Mouse (Mus musculus) testis, adult 2 months (tissue): ENCODE data around the gene Egfl8. TPM values are rescaled to one million over a fixed set of nuclear protein-coding genes. Genes with fewer than 3 reads are reported as not detected.

Experiments
- H3K27ac ChIP-seq: fragments of 200-500 bp; 2 replicates; pipeline ENCODE4 v1.5.1; 2012; ENCODE audit warnings: low read depth, low read length; ENCODE audit not compliant: control insufficient read depth, insufficient read depth
- H3K27me3 ChIP-seq: fragments of 200-500 bp; 2 replicates; pipeline ENCODE4 v1.6.1; 2012; ENCODE audit warnings: mild to moderate bottlenecking, low read length, moderate library complexity; ENCODE audit not compliant: control insufficient read depth, insufficient read depth
- H3K36me3 ChIP-seq: fragments of 200-500 bp; 2 replicates; pipeline ENCODE4 v1.6.1; 2012; ENCODE audit warnings: mild to moderate bottlenecking, low read length; ENCODE audit not compliant: control insufficient read depth, insufficient read depth
- H3K4me1 ChIP-seq: fragments of 200-500 bp; 2 replicates; pipeline ENCODE4 v1.6.1; 2012; ENCODE audit warnings: low read length; ENCODE audit not compliant: control insufficient read depth, insufficient read depth
- H3K4me3 ChIP-seq: fragments of 200-500 bp; 2 replicates; pipeline ENCODE4 v1.5.1; 2012; ENCODE audit warnings: low read depth, mild to moderate bottlenecking, low read length, moderate library complexity, mixed read lengths; ENCODE audit not compliant: control insufficient read depth
- CTCF ChIP-seq: fragments of 200-500 bp; IDR thresholded peaks from 2 replicates; pipeline ENCODE4 v1.5.1; 2012; ENCODE audit warnings: low read depth, mild to moderate bottlenecking, inconsistent platforms, low read length, moderate library complexity; ENCODE audit not compliant: control insufficient read depth, insufficient read depth, insufficient replicate concordance
- POLR2A ChIP-seq: fragments of 200-500 bp; IDR thresholded peaks from 2 replicates; pipeline ENCODE4 v1.6.1; 2012; ENCODE audit warnings: low read depth, mild to moderate bottlenecking, inconsistent platforms, low read length, moderate library complexity; ENCODE audit not compliant: control insufficient read depth
- polyA plus RNA-seq: library from polyadenylated mRNA; depleted of rRNA; stranded (reverse); fragments of >200 nt; gene quantifications from 2 replicates; pipeline ENCODE4 v1.2.3, GENCODE M21; 2012

The Egfl8 gene
- polyA plus RNA-seq, 1 experiment: 0.53 TPM

- peaks cover 16% of the 10 kb centered on the region for H3K36me3 ChIP-seq
- H3K4me3 ChIP-seq: no peak overlapping the region
- H3K27ac ChIP-seq: no peak overlapping the region
- TF ChIP-seq CTCF: no peak
- no peak for TF ChIP-seq POLR2A
- no peaks in the 10 kb centered on the region for H3K27me3 ChIP-seq
- no peaks in the 10 kb centered on the region for H3K4me1 ChIP-seq
Measured at GRCm38 (mm10) chr17:34654392-34654791, 38.6 kb upstream of the Egfl8 start.

GRCm38 (mm10) chr17:34653746-34654285, 38.0 kb upstream of the Egfl8 start:
- Histone ChIP-seq H3K36me3 (peaks cover 16% of the 10 kb centered on the region), H3K4me3 (no peak overlapping the region), H3K4me1 (no peaks in the 10 kb centered on the region), H3K27ac (no peak overlapping the region), H3K27me3 (no peaks in the 10 kb centered on the region)
- TF ChIP-seq CTCF (peak; percentile 46; the same call in 1 of the 2 replicates), POLR2A (no peak)

GRCm38 (mm10) chr17:34652985-34653384, 37.2 kb upstream of the Egfl8 start:
- Histone ChIP-seq H3K4me1 (peaks cover 4% of the 10 kb centered on the region), H3K27me3 (no peaks in the 10 kb centered on the region), H3K36me3 (peaks cover 16% of the 10 kb centered on the region), H3K4me3 (no peak overlapping the region), H3K27ac (no peak overlapping the region)
- TF ChIP-seq POLR2A (no peak), CTCF (no peak)

- no peak for TF ChIP-seq POLR2A
- TF ChIP-seq CTCF: no peak
- Histone ChIP-seq H3K4me1 (peaks cover 6% of the 10 kb centered on the region), H3K27ac (no peak overlapping the region), H3K36me3 (peaks cover 16% of the 10 kb centered on the region), H3K4me3 (no peak overlapping the region), H3K27me3 (no peaks in the 10 kb centered on the region)
Measured at GRCm38 (mm10) chr17:34652546-34652945, 36.8 kb upstream of the Egfl8 start.

GRCm38 (mm10) chr17:34651507-34652221, 35.9 kb upstream of the Egfl8 start:
- TF ChIP-seq POLR2A (no peak), CTCF (peak; percentile 23; the same call in 1 of the 2 replicates)

GRCm38 (mm10) chr17:34650781-34651180, 35.0 kb upstream of the Egfl8 start:
- H3K36me3 ChIP-seq: peaks cover 16% of the 10 kb centered on the region
- H3K27ac ChIP-seq: no peak overlapping the region
- H3K4me3 ChIP-seq: no peak overlapping the region
- no peaks in the 10 kb centered on the region for H3K27me3 ChIP-seq
- TF ChIP-seq CTCF: no peak
- no peak for TF ChIP-seq POLR2A
- H3K4me1 ChIP-seq: peaks cover 14% of the 10 kb centered on the region

More at GRCm38 (mm10) chr17:34651507-34652221, 35.9 kb upstream of the Egfl8 start:
- Histone ChIP-seq H3K27ac (no peak overlapping the region), H3K36me3 (peaks cover 16% of the 10 kb centered on the region), H3K4me3 (no peak overlapping the region), H3K27me3 (no peaks in the 10 kb centered on the region), H3K4me1 (peaks cover 7% of the 10 kb centered on the region)

GRCm38 (mm10) chr17:34649106-34649864, 33.5 kb upstream of the Egfl8 start:
- no peak overlapping the region for H3K4me3 ChIP-seq
- no peak overlapping the region for H3K27ac ChIP-seq
- peaks cover 16% of the 10 kb centered on the region for H3K36me3 ChIP-seq

More at GRCm38 (mm10) chr17:34649106-34649864, 33.5 kb upstream of the Egfl8 start:
- TF ChIP-seq CTCF: no peak
- TF ChIP-seq POLR2A: no peak
- peaks cover 17% of the 10 kb centered on the region for H3K4me1 ChIP-seq
- H3K27me3 ChIP-seq: no peaks in the 10 kb centered on the region
